In the genomic region with DNA sequence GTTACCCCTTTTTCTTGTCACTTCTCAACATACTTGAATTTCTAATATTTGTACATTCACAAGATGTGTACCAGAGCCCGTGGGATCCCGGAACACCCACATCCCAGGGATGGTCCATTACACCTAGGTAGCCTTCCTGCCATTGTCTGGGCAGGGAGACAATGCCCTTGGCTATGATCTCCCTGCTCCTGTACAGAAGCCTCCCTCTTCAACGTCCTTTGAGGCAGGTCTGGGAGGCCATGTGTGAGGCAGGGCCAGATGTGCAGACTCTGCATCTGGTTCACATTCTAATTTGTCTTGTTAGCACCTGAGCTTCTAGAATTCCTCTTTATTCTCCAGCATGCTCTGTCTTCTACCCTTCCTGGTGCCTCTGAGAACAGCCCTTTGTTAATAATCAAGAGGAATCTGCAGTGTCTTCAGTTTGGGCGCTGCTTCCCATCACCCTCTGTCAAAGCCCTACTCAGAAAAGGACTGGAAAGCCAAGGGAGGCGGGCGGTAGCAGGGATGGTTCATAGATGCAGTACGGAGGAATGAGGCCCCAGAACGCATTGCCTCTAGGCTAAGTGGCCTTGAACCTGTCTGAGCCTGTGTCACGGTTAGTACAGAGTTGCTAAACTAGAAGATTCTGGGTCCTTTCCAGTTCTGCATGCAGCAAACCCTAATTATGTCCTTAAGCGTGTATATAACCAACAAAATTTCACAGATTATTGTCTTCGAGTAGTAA, we compare ENCODE assay signal across 31 mouse cellular contexts. TPM values are rescaled to one million over a fixed set of nuclear protein-coding genes. Genes with fewer than 3 reads are reported as not detected.
DNase-seq lines count a peak whose midpoint lies in the region; ATAC-seq and TF ChIP-seq lines count a peak whose summit lies in the region.
"Had no signal": no experiment of that assay in that cellular context is flagged by ENCODE, and none has a peak within 500 bp of the region (broad histone marks: within the 10 kb centered on the region; RNA-seq: fewer than 3 reads in every experiment).

No protein-coding gene starts in this region.

- peak; percentile 53; the same call in 1 of the 2 replicates for ATAC-seq in embryonic facial prominence, embryonic 14.5 days (ENCODE audit: low read depth)
- no peak for ATAC-seq in lung, embryonic 16.5 days (ENCODE audit: low read depth)
- ATAC-seq: intestine, postnatal 0 days; Patski had no signal

- DNase-seq in embryonic facial prominence, embryonic 14.5 days (ENCODE audit: low spot score): peak; percentile 26
- no peak for DNase-seq in embryonic facial prominence, embryonic 10.5 days (ENCODE audit: low spot score)
- DNase-seq in layer of hippocampus, adult 2 months (ENCODE audit: low spot score in 2 of 2): peak; percentile 0 to 4
- DNase-seq in layer of hippocampus, adult 9-10 months (ENCODE audit: low spot score): no peak
- no peak for DNase-seq in lung, postnatal 36 days
- peak; percentile 1 for DNase-seq in urinary bladder, postnatal 14 days (ENCODE audit: low spot score)
- no peak for DNase-seq in urinary bladder, postnatal 36 days (ENCODE audit: low spot score in 2 of 2)
- DNase-seq: adrenal gland, adult 8-10 months; cerebellum, adult 9-11 months; gastrocnemius, postnatal 14 days had no signal

- H3K4me3 ChIP-seq in embryonic facial prominence, embryonic 14.5 days (ENCODE audit: low read depth, low read length): no peak overlapping the region
- H3K4me3 ChIP-seq in embryonic facial prominence, embryonic 10.5 days: no peak overlapping the region
- H3K4me3 ChIP-seq in layer of hippocampus, adult 2 months: no peak overlapping the region
- no peak overlapping the region for H3K4me3 ChIP-seq in lung, embryonic 16.5 days (ENCODE audit: low read length)
- H3K4me3 ChIP-seq: embryonic facial prominence, embryonic 12.5 days; forebrain, embryonic 15.5 days; heart, adult 2 months; heart, embryonic 15.5 days; hindbrain, embryonic 10.5 days; limb, embryonic 12.5 days; midbrain, embryonic 10.5 days had no signal

- no peaks in the 10 kb centered on the region for H3K9me3 ChIP-seq in embryonic facial prominence, embryonic 14.5 days (ENCODE audit: control insufficient read depth, low read length)
- no peaks in the 10 kb centered on the region for H3K9me3 ChIP-seq in embryonic facial prominence, embryonic 10.5 days
- H3K9me3 ChIP-seq in lung, embryonic 16.5 days (ENCODE audit: control insufficient read depth, low read length): no peaks in the 10 kb centered on the region
- H3K9me3 ChIP-seq: embryonic facial prominence, embryonic 12.5 days; forebrain, embryonic 15.5 days; heart, embryonic 15.5 days; hindbrain, embryonic 10.5 days; limb, embryonic 12.5 days; midbrain, embryonic 10.5 days had no signal

- no peak overlapping the region for H3K4me2 ChIP-seq in embryonic facial prominence, embryonic 14.5 days (ENCODE audit: low read depth, low read length)
- H3K4me2 ChIP-seq in lung, embryonic 16.5 days (ENCODE audit: low read depth, low read length): no peak overlapping the region
- H3K4me2 ChIP-seq: embryonic facial prominence, embryonic 12.5 days; forebrain, embryonic 15.5 days; heart, embryonic 15.5 days; limb, embryonic 12.5 days had no signal

- WGBS in embryonic facial prominence, embryonic 14.5 days: 65% methylated on average over 11 of the region's 11 CpGs
- 74% methylated on average over 11 of the region's 11 CpGs for whole genome bisulfite sequencing in embryonic facial prominence, embryonic 10.5 days
- WGBS in lung, embryonic 16.5 days: 59% methylated on average over 11 of the region's 11 CpGs

- H3K27me3 ChIP-seq in embryonic facial prominence, embryonic 14.5 days (replicated peaks; ENCODE audit: control insufficient read depth, insufficient read depth, low read length): peaks cover 28% of the 10 kb centered on the region
- peaks cover 41% of the 10 kb centered on the region for H3K27me3 ChIP-seq in embryonic facial prominence, embryonic 10.5 days (replicated peaks; ENCODE audit: low read depth, poor library complexity, severe bottlenecking)
- no peaks in the 10 kb centered on the region for H3K27me3 ChIP-seq in lung, embryonic 16.5 days (ENCODE audit: control insufficient read depth, insufficient read depth, low read depth, low read length)
- H3K27me3 ChIP-seq: Patski had no signal

- no peak overlapping the region for H3K27ac ChIP-seq in embryonic facial prominence, embryonic 14.5 days (replicated peaks; ENCODE audit: low read depth, low read length)
- no peak overlapping the region for H3K27ac ChIP-seq in embryonic facial prominence, embryonic 10.5 days (replicated peaks)
- no peak overlapping the region for H3K27ac ChIP-seq in layer of hippocampus, adult 2 months
- H3K27ac ChIP-seq in lung, embryonic 16.5 days (ENCODE audit: low read length): peak overlapping the region; percentile 26
- H3K27ac ChIP-seq: embryonic facial prominence, embryonic 12.5 days; forebrain, embryonic 15.5 days; heart, adult 2 months; heart, embryonic 15.5 days; hindbrain, embryonic 10.5 days; hindbrain, postnatal 0 days; limb, embryonic 12.5 days; liver, embryonic 14.5 days; macrophage; midbrain, embryonic 10.5 days; stomach, postnatal 0 days had no signal

- no peak for TF ChIP-seq CTCF in layer of hippocampus, adult 2 months (conservative IDR thresholded peaks at IDR 0.05)

- no peaks in the 10 kb centered on the region for H3K4me1 ChIP-seq in embryonic facial prominence, embryonic 14.5 days (ENCODE audit: control insufficient read depth, insufficient read depth, low read length)
- H3K4me1 ChIP-seq in embryonic facial prominence, embryonic 10.5 days: peaks cover 21% of the 10 kb centered on the region
- peaks cover 3% of the 10 kb centered on the region; the same call in 1 of the 2 replicates for H3K4me1 ChIP-seq in lung, embryonic 16.5 days (replicated peaks; ENCODE audit: control insufficient read depth, insufficient read depth, low read length)

- H3K9ac ChIP-seq in embryonic facial prominence, embryonic 14.5 days (ENCODE audit: low read depth, low read length): no peak overlapping the region
- no peak overlapping the region for H3K9ac ChIP-seq in lung, embryonic 16.5 days (ENCODE audit: low read length)
- H3K9ac ChIP-seq: embryonic facial prominence, embryonic 12.5 days; forebrain, embryonic 15.5 days; heart, embryonic 15.5 days; limb, embryonic 12.5 days; liver, embryonic 14.5 days had no signal

- no peaks in the 10 kb centered on the region for H3K36me3 ChIP-seq in embryonic facial prominence, embryonic 14.5 days (ENCODE audit: control insufficient read depth, insufficient read depth, low read length)
- H3K36me3 ChIP-seq in embryonic facial prominence, embryonic 10.5 days (replicated peaks): no peaks in the 10 kb centered on the region
- H3K36me3 ChIP-seq in lung, embryonic 16.5 days (ENCODE audit: control insufficient read depth, insufficient read depth, low read length): no peaks in the 10 kb centered on the region
- H3K36me3 ChIP-seq: embryonic facial prominence, embryonic 12.5 days; forebrain, embryonic 15.5 days; heart, embryonic 15.5 days; hindbrain, embryonic 10.5 days; limb, embryonic 12.5 days; midbrain, embryonic 10.5 days had no signal

RNA-seq across cellular contexts. Expression of a gene that starts 1.6 kb away (rescaled TPM):
- polyA plus RNA-seq in embryonic facial prominence, embryonic 14.5 days (2014; fragmentation: Nextera tagmentation; extraction: Ambion mirVana): 46.9 and 47.6 TPM in 2 replicates
- polyA plus RNA-seq in embryonic facial prominence, embryonic 10.5 days (2016; fragmentation: Nextera tagmentation; extraction: Ambion mirVana): 6.6 and 10.0 TPM in 2 replicates
- not detected for total RNA-seq in layer of hippocampus, adult 2 months (2021)
- 33.6 and 38.3 TPM in 2 replicates for polyA plus RNA-seq in lung, embryonic 16.5 days (2015; fragmentation: Nextera tagmentation; extraction: Ambion mirVana)
- total RNA-seq: monocyte, adult 5-6 weeks had no signal
- polyA plus RNA-seq: macrophage had no signal

RNA-seq across cellular contexts. Expression of a gene that starts 39.3 kb away (rescaled TPM):
- polyA plus RNA-seq in embryonic facial prominence, embryonic 14.5 days (2014; fragmentation: Nextera tagmentation; extraction: Ambion mirVana): not detected in 2 replicates
- not detected in 2 replicates for polyA plus RNA-seq in embryonic facial prominence, embryonic 10.5 days (2016; fragmentation: Nextera tagmentation; extraction: Ambion mirVana)
- total RNA-seq in layer of hippocampus, adult 2 months (2021): not detected
- polyA plus RNA-seq in lung, embryonic 16.5 days (2015; fragmentation: Nextera tagmentation; extraction: Ambion mirVana): not detected in 2 replicates
- total RNA-seq: adrenal gland, adult 8-10 months; ES-E14; gastrocnemius, postnatal 14 days; hindbrain, postnatal 0 days; monocyte, adult 5-6 weeks had no signal
- polyA plus RNA-seq: brain, embryonic 14.5 days; CD4-positive, CD25-positive, alpha-beta regulatory T cell, adult 4 months; cortical plate, adult 2 months; embryonic facial prominence, embryonic 12.5 days; heart, adult 2 months; heart, embryonic 15.5 days; hindbrain, embryonic 10.5 days; intestine, postnatal 0 days; limb, embryonic 12.5 days; liver, embryonic 14.5 days; macrophage; midbrain, embryonic 10.5 days; neural tube, embryonic 11.5 days; Patski; spleen, adult 2 months had no signal

RNA-seq across cellular contexts. Expression of a gene that starts 39.4 kb away (rescaled TPM):
- 47.3 and 50.3 TPM in 2 replicates for polyA plus RNA-seq in embryonic facial prominence, embryonic 14.5 days (2014; fragmentation: Nextera tagmentation; extraction: Ambion mirVana)
- 14.7 and 21.7 TPM in 2 replicates for polyA plus RNA-seq in embryonic facial prominence, embryonic 10.5 days (2016; fragmentation: Nextera tagmentation; extraction: Ambion mirVana)
- total RNA-seq in layer of hippocampus, adult 2 months (2021): 100 to 1,000 TPM; 984 to 990 TPM
- 56.7 and 60.4 TPM in 2 replicates for polyA plus RNA-seq in lung, embryonic 16.5 days (2015; fragmentation: Nextera tagmentation; extraction: Ambion mirVana)

Comparison
In these comparisons a context has a peak if more than half of its experiments do, and no peak if none do; other contexts are left out.
1. DNase-seq: peak in embryonic facial prominence, embryonic 14.5 days (single experiment), layer of hippocampus, adult 2 months (2 of 2) and urinary bladder, postnatal 14 days (single experiment); none in embryonic facial prominence, embryonic 10.5 days (single experiment), layer of hippocampus, adult 9-10 months (single experiment), lung, postnatal 36 days (single experiment) and urinary bladder, postnatal 36 days (0 of 2).